Mouse (Mus musculus): ENCODE results near the gene Sbf1. TPM values are rescaled to one million over a fixed set of nuclear protein-coding genes. Genes with fewer than 3 reads are reported as not detected.
A peak's percentile ranks its signal among the peaks of the same experiment; 100 is the strongest.

The Sbf1 gene
- polyA plus RNA-seq, 1 experiment from 2014 or later: 97.2 TPM

- ATAC-seq: no peak
- Histone ChIP-seq H3K4me1 (replicated peaks; ENCODE audit: control insufficient read depth, insufficient read depth, low read length) (0 out of 2 replicates have a peak, but pooled peaks cover 2% of the 10 kb centered on the region), H3K4me3 (replicated peaks; ENCODE audit: low read length) (no peak overlapping the region), H3K9me3 (ENCODE audit: control insufficient read depth, low read length) (no peaks in the 10 kb centered on the region), H3K36me3 (ENCODE audit: control insufficient read depth, insufficient read depth) (no peaks in the 10 kb centered on the region), H3K27me3 (replicated peaks; ENCODE audit: control insufficient read depth, insufficient read depth, low read length) (0 out of 2 replicates have a peak, but pooled peaks cover 4% of the 10 kb centered on the region), H3K9ac (replicated peaks; ENCODE audit: low read depth, low read length) (no peak overlapping the region), H3K4me2 (ENCODE audit: low read length) (no peak overlapping the region), H3K27ac (ENCODE audit: low read length) (no peak overlapping the region)
- 73% methylated on average over 5 of the region's 5 CpGs for WGBS
Measured at GRCm38 (mm10) chr15:89326441-89326840, 11.3 kb upstream of the Sbf1 start.

GRCm38 (mm10) chr15:89323656-89324055 is 8.5 kb upstream of the Sbf1 start:
- WGBS: 88% methylated on average over 4 of the region's 4 CpGs
- no peak for ATAC-seq
- Histone ChIP-seq H3K4me3 (replicated peaks; ENCODE audit: low read length) (no peak overlapping the region), H3K27ac (ENCODE audit: low read length) (no peak overlapping the region), H3K9ac (replicated peaks; ENCODE audit: low read depth, low read length) (no peak overlapping the region), H3K9me3 (ENCODE audit: control insufficient read depth, low read length) (no peaks in the 10 kb centered on the region), H3K27me3 (replicated peaks; ENCODE audit: control insufficient read depth, insufficient read depth, low read length) (0 out of 2 replicates have a peak, but pooled peaks cover 4% of the 10 kb centered on the region), H3K4me2 (ENCODE audit: low read length) (no peak overlapping the region), H3K36me3 (ENCODE audit: control insufficient read depth, insufficient read depth) (no peaks in the 10 kb centered on the region), H3K4me1 (replicated peaks; ENCODE audit: control insufficient read depth, insufficient read depth, low read length) (0 out of 2 replicates have a peak, but pooled peaks cover 2% of the 10 kb centered on the region)

GRCm38 (mm10) chr15:89322670-89323522 is 7.8 kb upstream of the Sbf1 start, which contains the start of gene Adm2:
TSS of gene Adm2 (plus strand) at chr15:89322720.
- Histone ChIP-seq H3K4me1 (replicated peaks; ENCODE audit: control insufficient read depth, insufficient read depth, low read length) (0 out of 2 replicates have a peak, but pooled peaks cover 2% of the 10 kb centered on the region), H3K9ac (replicated peaks; ENCODE audit: low read depth, low read length) (no peak within 1 kb of the TSS), H3K4me3 (replicated peaks; ENCODE audit: low read length) (no peak within 1 kb of the TSS), H3K36me3 (ENCODE audit: control insufficient read depth, insufficient read depth) (no peaks in the 10 kb centered on the region), H3K27me3 (replicated peaks; ENCODE audit: control insufficient read depth, insufficient read depth, low read length) (0 out of 2 replicates have a peak, but pooled peaks cover 4% of the 10 kb centered on the region), H3K9me3 (ENCODE audit: control insufficient read depth, low read length) (no peaks in the 10 kb centered on the region), H3K27ac (ENCODE audit: low read length) (no peak within 1 kb of the TSS), H3K4me2 (ENCODE audit: low read length) (peak within 1 kb of the TSS; percentile 4; the same call in 1 of the 2 replicates)
- 10% methylated on average over 26 of the region's 26 CpGs for WGBS
- no peak for ATAC-seq

GRCm38 (mm10) chr15:89321264-89321663 is 6.2 kb upstream of the Sbf1 start:
- Histone ChIP-seq H3K9me3 (ENCODE audit: control insufficient read depth, low read length) (no peaks in the 10 kb centered on the region), H3K36me3 (ENCODE audit: control insufficient read depth, insufficient read depth) (no peaks in the 10 kb centered on the region), H3K4me3 (replicated peaks; ENCODE audit: low read length) (no peak overlapping the region), H3K4me2 (ENCODE audit: low read length) (no peak overlapping the region), H3K9ac (replicated peaks; ENCODE audit: low read depth, low read length) (no peak overlapping the region), H3K4me1 (replicated peaks; ENCODE audit: control insufficient read depth, insufficient read depth, low read length) (0 out of 2 replicates have a peak, but pooled peaks cover 2% of the 10 kb centered on the region), H3K27me3 (replicated peaks; ENCODE audit: control insufficient read depth, insufficient read depth, low read length) (0 out of 2 replicates have a peak, but pooled peaks cover 4% of the 10 kb centered on the region), H3K27ac (ENCODE audit: low read length) (no peak overlapping the region)
- ATAC-seq: no peak
- 79% methylated on average over 8 of the region's 8 CpGs for WGBS

- H3K9ac ChIP-seq (replicated peaks; ENCODE audit: low read depth, low read length): no peak overlapping the region
- H3K4me3 ChIP-seq (replicated peaks; ENCODE audit: low read length): no peak overlapping the region
- H3K27ac ChIP-seq (ENCODE audit: low read length): no peak overlapping the region
- no peak for ATAC-seq
- H3K36me3 ChIP-seq (ENCODE audit: control insufficient read depth, insufficient read depth): no peaks in the 10 kb centered on the region
- H3K4me2 ChIP-seq (ENCODE audit: low read length): no peak overlapping the region
- no peaks in the 10 kb centered on the region for H3K27me3 ChIP-seq (replicated peaks; ENCODE audit: control insufficient read depth, insufficient read depth, low read length)
- WGBS: 64% methylated on average over 11 of the region's 11 CpGs
- H3K4me1 ChIP-seq (replicated peaks; ENCODE audit: control insufficient read depth, insufficient read depth, low read length): peaks cover 27% of the 10 kb centered on the region
- H3K9me3 ChIP-seq (ENCODE audit: control insufficient read depth, low read length): no peaks in the 10 kb centered on the region
Measured at GRCm38 (mm10) chr15:89316146-89316545, 1.0 kb upstream of the Sbf1 start.

GRCm38 (mm10) chr15:89314511-89315189 is 461 bp downstream of the Sbf1 start:
- Histone ChIP-seq H3K4me2 (ENCODE audit: low read length) (peak overlapping the region; percentile 69), H3K4me1 (replicated peaks; ENCODE audit: control insufficient read depth, insufficient read depth, low read length) (peaks cover 41% of the 10 kb centered on the region), H3K36me3 (ENCODE audit: control insufficient read depth, insufficient read depth) (no peaks in the 10 kb centered on the region), H3K27ac (ENCODE audit: low read length) (peak overlapping the region; percentile 42; the same call in 1 of the 2 replicates), H3K9me3 (ENCODE audit: control insufficient read depth, low read length) (no peaks in the 10 kb centered on the region), H3K27me3 (replicated peaks; ENCODE audit: control insufficient read depth, insufficient read depth, low read length) (no peaks in the 10 kb centered on the region), H3K9ac (replicated peaks; ENCODE audit: low read depth, low read length) (peak overlapping the region; percentile 91), H3K4me3 (replicated peaks; ENCODE audit: low read length) (peak overlapping the region; percentile 89)
- under 1% methylated on average over 57 of the region's 58 CpGs for WGBS
- ATAC-seq: peak; percentile 55

GRCm38 (mm10) chr15:89314107-89314506 is 1.0 kb downstream of the Sbf1 start:
- Histone ChIP-seq H3K27ac (ENCODE audit: low read length) (no peak overlapping the region), H3K27me3 (replicated peaks; ENCODE audit: control insufficient read depth, insufficient read depth, low read length) (no peaks in the 10 kb centered on the region), H3K4me2 (ENCODE audit: low read length) (peak overlapping the region; percentile 69), H3K4me3 (replicated peaks; ENCODE audit: low read length) (peak overlapping the region; percentile 89), H3K9ac (replicated peaks; ENCODE audit: low read depth, low read length) (peak overlapping the region; percentile 91), H3K36me3 (ENCODE audit: control insufficient read depth, insufficient read depth) (no peaks in the 10 kb centered on the region), H3K4me1 (replicated peaks; ENCODE audit: control insufficient read depth, insufficient read depth, low read length) (peaks cover 41% of the 10 kb centered on the region), H3K9me3 (ENCODE audit: control insufficient read depth, low read length) (no peaks in the 10 kb centered on the region)
- ATAC-seq: no peak
- 25% methylated on average over 3 of the region's 3 CpGs for WGBS

GRCm38 (mm10) chr15:89313359-89313758 is 1.8 kb downstream of the Sbf1 start:
- Histone ChIP-seq H3K27me3 (replicated peaks; ENCODE audit: control insufficient read depth, insufficient read depth, low read length) (no peaks in the 10 kb centered on the region), H3K4me2 (ENCODE audit: low read length) (peak overlapping the region; percentile 69), H3K9ac (replicated peaks; ENCODE audit: low read depth, low read length) (no peak overlapping the region), H3K27ac (ENCODE audit: low read length) (no peak overlapping the region), H3K4me3 (replicated peaks; ENCODE audit: low read length) (no peak overlapping the region), H3K4me1 (replicated peaks; ENCODE audit: control insufficient read depth, insufficient read depth, low read length) (peaks cover 41% of the 10 kb centered on the region), H3K36me3 (ENCODE audit: control insufficient read depth, insufficient read depth) (no peaks in the 10 kb centered on the region), H3K9me3 (ENCODE audit: control insufficient read depth, low read length) (no peaks in the 10 kb centered on the region)
- WGBS: 86% methylated on average over 4 of the region's 4 CpGs
- ATAC-seq: no peak

- Histone ChIP-seq H3K9ac (replicated peaks; ENCODE audit: low read depth, low read length) (no peak overlapping the region), H3K4me1 (replicated peaks; ENCODE audit: control insufficient read depth, insufficient read depth, low read length) (peaks cover 37% of the 10 kb centered on the region), H3K4me2 (ENCODE audit: low read length) (no peak overlapping the region), H3K4me3 (replicated peaks; ENCODE audit: low read length) (no peak overlapping the region), H3K9me3 (ENCODE audit: control insufficient read depth, low read length) (no peaks in the 10 kb centered on the region), H3K27ac (ENCODE audit: low read length) (no peak overlapping the region), H3K27me3 (replicated peaks; ENCODE audit: control insufficient read depth, insufficient read depth, low read length) (no peaks in the 10 kb centered on the region), H3K36me3 (ENCODE audit: control insufficient read depth, insufficient read depth) (peaks cover 2% of the 10 kb centered on the region)
- no peak for ATAC-seq
- WGBS: 50% methylated on average over 6 of the region's 6 CpGs
Measured at GRCm38 (mm10) chr15:89309962-89310498, 5.1 kb downstream of the Sbf1 start.

All from forebrain, embryonic 16.5 days (tissue).